Mouse (Mus musculus): Measurements from ENCODE around the gene Tctn3.
"Not testable (repeated sequence)": the region's sequence is repeated elsewhere in the genome, so short reads cannot be mapped to it uniquely, and the experiment has no call there.

Tctn3 gene

GRCm38 (mm10) chr19:40628950-40629349 lies 16.9 kb upstream of the Tctn3 start:
- in situ Hi-C loops (cut with MboI; ENCODE audit: low sequenced_read_pairs): no loop called here

GRCm38 (mm10) chr19:40625935-40626334 lies 13.9 kb upstream of the Tctn3 start:
- in situ Hi-C loops (cut with MboI; ENCODE audit: low sequenced_read_pairs): no loop called here

GRCm38 (mm10) chr19:40621616-40622015 lies 9.6 kb upstream of the Tctn3 start:
- in situ Hi-C loops (cut with MboI; ENCODE audit: low sequenced_read_pairs): not testable (repeated sequence)

- in situ Hi-C loops (cut with MboI; ENCODE audit: low sequenced_read_pairs): no loop called here
Observed at GRCm38 (mm10) chr19:40616021-40616420, 4.0 kb upstream of the Tctn3 start.

- in situ Hi-C loops (cut with MboI; ENCODE audit: low sequenced_read_pairs): loop anchor here (5.0 kb wide), 1 partner anchor 107 kb away; no protein-coding TSS in a partner anchor
Observed at GRCm38 (mm10) chr19:40614811-40615210, 2.8 kb upstream of the Tctn3 start.

GRCm38 (mm10) chr19:40607676-40608075 lies 4.4 kb downstream of the Tctn3 start:
- in situ Hi-C loops (cut with MboI; ENCODE audit: low sequenced_read_pairs): no loop called here

- in situ Hi-C loops (cut with MboI; ENCODE audit: low sequenced_read_pairs): no loop called here
Observed at GRCm38 (mm10) chr19:40605189-40605588, 6.8 kb downstream of the Tctn3 start.

- in situ Hi-C loops (cut with MboI; ENCODE audit: low sequenced_read_pairs): no loop called here
Observed at GRCm38 (mm10) chr19:40601870-40602269, 10.2 kb downstream of the Tctn3 start.

GRCm38 (mm10) chr19:40600846-40601245 lies 11.2 kb downstream of the Tctn3 start:
- in situ Hi-C loops (cut with MboI; ENCODE audit: low sequenced_read_pairs): not testable (repeated sequence)

- in situ Hi-C loops (cut with MboI; ENCODE audit: low sequenced_read_pairs): no loop called here
Observed at GRCm38 (mm10) chr19:40595831-40596230, 16.2 kb downstream of the Tctn3 start.

- in situ Hi-C loops (cut with MboI; ENCODE audit: low sequenced_read_pairs): no loop called here
Observed at GRCm38 (mm10) chr19:40595231-40595630, 16.8 kb downstream of the Tctn3 start.

- in situ Hi-C loops (cut with MboI; ENCODE audit: low sequenced_read_pairs): no loop called here
Observed at GRCm38 (mm10) chr19:40589530-40589880, 22.5 kb downstream of the Tctn3 start.

- in situ Hi-C loops (cut with MboI; ENCODE audit: low sequenced_read_pairs): no loop called here
Observed at GRCm38 (mm10) chr19:40588847-40589529, 23.0 kb downstream of the Tctn3 start.

GRCm38 (mm10) chr19:40588293-40588654 lies 23.8 kb downstream of the Tctn3 start, which contains the start of gene Aldh18a1:
Aldh18a1 (minus strand) TSS chr19:40588463.
- in situ Hi-C loops (cut with MboI; ENCODE audit: low sequenced_read_pairs): no loop called here

- in situ Hi-C loops (cut with MboI; ENCODE audit: low sequenced_read_pairs): no loop called here
Observed at GRCm38 (mm10) chr19:40587491-40588292, 24.3 kb downstream of the Tctn3 start.

GRCm38 (mm10) chr19:40586908-40587307 lies 25.1 kb downstream of the Tctn3 start:
- in situ Hi-C loops (cut with MboI; ENCODE audit: low sequenced_read_pairs): no loop called here

GRCm38 (mm10) chr19:40581662-40582061 lies 30.4 kb downstream of the Tctn3 start:
- in situ Hi-C loops (cut with MboI; ENCODE audit: low sequenced_read_pairs): no loop called here

- in situ Hi-C loops (cut with MboI; ENCODE audit: low sequenced_read_pairs): no loop called here
Observed at GRCm38 (mm10) chr19:40580902-40581301, 31.1 kb downstream of the Tctn3 start.

GRCm38 (mm10) chr19:40575438-40575837 lies 36.6 kb downstream of the Tctn3 start:
- in situ Hi-C loops (cut with MboI; ENCODE audit: low sequenced_read_pairs): no loop called here

- in situ Hi-C loops (cut with MboI; ENCODE audit: low sequenced_read_pairs): no loop called here
Observed at GRCm38 (mm10) chr19:40570726-40571125, 41.3 kb downstream of the Tctn3 start.

- in situ Hi-C loops (cut with MboI; ENCODE audit: low sequenced_read_pairs): no loop called here
Observed at GRCm38 (mm10) chr19:40567616-40568015, 44.4 kb downstream of the Tctn3 start.

Measured in CH12F3 (cell line).